Mouse (Mus musculus): ENCODE results near the gene Sult4a1. TPM values are rescaled to one million over a fixed set of nuclear protein-coding genes. Genes with fewer than 3 reads are reported as not detected.

Sult4a1 gene
- polyA plus RNA-seq, 1 experiment: 363 TPM

- DNase-seq: no peak
- Histone ChIP-seq H3K27me3 (ENCODE audit: control insufficient read depth, insufficient read depth, low read length) (no peaks in the 10 kb centered on the region), H3K4me1 (ENCODE audit: control insufficient read depth, insufficient read depth, low read length) (peaks cover 36% of the 10 kb centered on the region), H3K4me3 (replicated peaks; ENCODE audit: insufficient read depth, low read depth, low read length) (no peak overlapping the region), H3K27ac (ENCODE audit: insufficient read depth, low read length) (no peak overlapping the region)
- WGBS: 35% methylated on average over 7 of the region's 7 CpGs
- TF ChIP-seq POLR2A (IDR thresholded peaks at IDR 0.05; ENCODE audit: borderline replicate concordance, insufficient read depth, low read length) (no peak), CTCF (IDR thresholded peaks at IDR 0.05; ENCODE audit: borderline replicate concordance, insufficient read depth, low read depth, low read length) (no peak)
These were observed 10.6 kb downstream of the Sult4a1 start for GRCm38 (mm10) chr15:84094921-84095320.

GRCm38 (mm10) chr15:84086775-84087174 is 18.8 kb downstream of the Sult4a1 start:
- no peak for DNase-seq
- WGBS: 65% methylated on average over 9 of the region's 9 CpGs
- peaks cover 8% of the 10 kb centered on the region for H3K4me1 ChIP-seq (ENCODE audit: control insufficient read depth, insufficient read depth, low read length)
- no peak overlapping the region for H3K4me3 ChIP-seq (replicated peaks; ENCODE audit: insufficient read depth, low read depth, low read length)
- no peaks in the 10 kb centered on the region for H3K27me3 ChIP-seq (ENCODE audit: control insufficient read depth, insufficient read depth, low read length)
- no peak overlapping the region for H3K27ac ChIP-seq (ENCODE audit: insufficient read depth, low read length)
- TF ChIP-seq CTCF (IDR thresholded peaks at IDR 0.05; ENCODE audit: borderline replicate concordance, insufficient read depth, low read depth, low read length) (no peak), POLR2A (IDR thresholded peaks at IDR 0.05; ENCODE audit: borderline replicate concordance, insufficient read depth, low read length) (no peak)

- Histone ChIP-seq H3K27ac (ENCODE audit: insufficient read depth, low read length) (no peak overlapping the region), H3K4me1 (ENCODE audit: control insufficient read depth, insufficient read depth, low read length) (peaks cover 8% of the 10 kb centered on the region), H3K27me3 (ENCODE audit: control insufficient read depth, insufficient read depth, low read length) (no peaks in the 10 kb centered on the region), H3K4me3 (replicated peaks; ENCODE audit: insufficient read depth, low read depth, low read length) (no peak overlapping the region)
- WGBS: 42% methylated on average over 12 of the region's 12 CpGs
- DNase-seq: peak in 1 of 2 experiments; percentile 31
- TF ChIP-seq POLR2A (IDR thresholded peaks at IDR 0.05; ENCODE audit: borderline replicate concordance, insufficient read depth, low read length) (no peak), CTCF (IDR thresholded peaks at IDR 0.05; ENCODE audit: borderline replicate concordance, insufficient read depth, low read depth, low read length) (no peak)
These were observed 19.2 kb downstream of the Sult4a1 start for GRCm38 (mm10) chr15:84086364-84086763.

DNA sequence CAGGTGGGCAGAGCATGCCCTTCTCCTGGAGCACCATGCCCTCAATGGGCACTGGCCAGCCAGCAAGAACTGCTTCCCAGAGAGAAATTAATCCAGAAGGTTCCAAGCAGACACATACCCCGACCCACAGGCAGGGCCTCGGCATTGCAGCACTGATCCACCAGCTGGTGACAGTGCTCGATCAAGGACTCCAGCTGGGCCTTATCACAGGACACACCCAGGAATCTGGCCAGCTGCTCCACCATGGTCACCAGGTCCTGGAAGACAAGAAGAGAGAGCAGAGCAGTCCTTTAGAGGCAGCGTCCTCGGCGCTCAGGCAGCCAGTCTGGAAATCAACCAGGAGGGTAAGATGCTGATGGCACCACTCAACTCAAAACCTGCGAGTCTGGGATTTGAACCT is 25.5 kb downstream of the Sult4a1 start:
- H3K27ac ChIP-seq (ENCODE audit: insufficient read depth, low read length): no peak overlapping the region
- no peak overlapping the region for H3K4me3 ChIP-seq (replicated peaks; ENCODE audit: insufficient read depth, low read depth, low read length)
- 45% methylated on average over 7 of the region's 7 CpGs for WGBS
- no peak for TF ChIP-seq POLR2A (IDR thresholded peaks at IDR 0.05; ENCODE audit: borderline replicate concordance, insufficient read depth, low read length)
- TF ChIP-seq CTCF (IDR thresholded peaks at IDR 0.05; ENCODE audit: borderline replicate concordance, insufficient read depth, low read depth, low read length): no peak
- DNase-seq: no peak
- H3K27me3 ChIP-seq (ENCODE audit: control insufficient read depth, insufficient read depth, low read length): no peaks in the 10 kb centered on the region
- H3K4me1 ChIP-seq (ENCODE audit: control insufficient read depth, insufficient read depth, low read length): no peaks in the 10 kb centered on the region; the same call in 1 of the 2 replicates

GRCm38 (mm10) chr15:84079519-84079918 is 26.0 kb downstream of the Sult4a1 start:
- 87% methylated on average over 2 of the region's 2 CpGs for WGBS
- no peak for TF ChIP-seq POLR2A (IDR thresholded peaks at IDR 0.05; ENCODE audit: borderline replicate concordance, insufficient read depth, low read length)
- TF ChIP-seq CTCF (IDR thresholded peaks at IDR 0.05; ENCODE audit: borderline replicate concordance, insufficient read depth, low read depth, low read length): no peak
- H3K27ac ChIP-seq (ENCODE audit: insufficient read depth, low read length): no peak overlapping the region
- H3K4me3 ChIP-seq (replicated peaks; ENCODE audit: insufficient read depth, low read depth, low read length): no peak overlapping the region
- no peaks in the 10 kb centered on the region; the same call in 1 of the 2 replicates for H3K4me1 ChIP-seq (ENCODE audit: control insufficient read depth, insufficient read depth, low read length)
- no peak for DNase-seq
- no peaks in the 10 kb centered on the region for H3K27me3 ChIP-seq (ENCODE audit: control insufficient read depth, insufficient read depth, low read length)

DNA sequence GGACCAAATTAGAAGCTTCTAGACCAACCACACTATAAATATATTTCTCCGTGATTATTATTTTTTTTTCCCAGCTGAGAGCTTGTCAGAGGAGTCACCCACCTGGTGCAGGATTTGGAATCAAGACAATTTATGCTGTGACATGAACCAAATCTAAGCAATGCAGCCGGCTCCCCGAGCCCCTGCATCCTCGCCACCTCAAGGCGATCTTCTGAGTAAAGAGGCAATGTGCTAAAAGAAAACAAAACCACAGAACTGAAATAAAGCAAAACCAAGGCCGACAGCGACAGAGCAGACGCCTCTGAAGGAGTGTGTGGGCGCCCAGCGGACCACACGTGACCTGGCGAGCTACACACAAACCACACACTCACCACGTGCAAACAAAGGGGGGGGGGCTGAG is 26.9 kb downstream of the Sult4a1 start:
- TF ChIP-seq POLR2A (IDR thresholded peaks at IDR 0.05; ENCODE audit: borderline replicate concordance, insufficient read depth, low read length): no peak
- TF ChIP-seq CTCF (IDR thresholded peaks at IDR 0.05; ENCODE audit: borderline replicate concordance, insufficient read depth, low read depth, low read length): no peak
- Histone ChIP-seq H3K4me3 (replicated peaks; ENCODE audit: insufficient read depth, low read depth, low read length) (no peak overlapping the region), H3K27me3 (ENCODE audit: control insufficient read depth, insufficient read depth, low read length) (no peaks in the 10 kb centered on the region), H3K27ac (ENCODE audit: insufficient read depth, low read length) (no peak overlapping the region), H3K4me1 (ENCODE audit: control insufficient read depth, insufficient read depth, low read length) (no peaks in the 10 kb centered on the region; the same call in 1 of the 2 replicates)
- no peak for DNase-seq
- WGBS: 48% methylated on average over 13 of the region's 13 CpGs

DNA sequence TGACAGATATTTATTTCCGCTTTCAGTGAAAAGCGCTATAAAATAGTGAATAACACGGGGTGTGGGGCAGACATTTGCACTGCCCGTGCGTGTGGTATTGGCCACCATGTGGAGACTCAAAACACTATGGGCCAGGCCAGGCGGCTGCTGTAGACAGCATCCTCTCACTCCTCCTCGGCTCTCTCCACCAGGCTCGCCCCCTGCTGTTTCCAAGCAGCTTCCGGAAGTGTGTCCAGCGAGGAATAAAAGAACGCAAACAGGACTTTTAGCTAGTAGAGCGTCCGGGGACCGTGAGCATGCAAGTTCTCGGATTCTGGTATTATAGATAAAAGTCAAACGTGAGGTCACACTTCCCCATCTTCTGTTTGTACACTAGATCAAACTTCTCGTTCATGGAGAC is 28.4 kb downstream of the Sult4a1 start:
- H3K27ac ChIP-seq (ENCODE audit: insufficient read depth, low read length): no peak overlapping the region
- TF ChIP-seq CTCF (IDR thresholded peaks at IDR 0.05; ENCODE audit: borderline replicate concordance, insufficient read depth, low read depth, low read length): no peak
- no peak for TF ChIP-seq POLR2A (IDR thresholded peaks at IDR 0.05; ENCODE audit: borderline replicate concordance, insufficient read depth, low read length)
- 72% methylated on average over 17 of the region's 17 CpGs for WGBS
- DNase-seq: no peak
- no peak overlapping the region for H3K4me3 ChIP-seq (replicated peaks; ENCODE audit: insufficient read depth, low read depth, low read length)
- no peaks in the 10 kb centered on the region; the same call in 1 of the 2 replicates for H3K4me1 ChIP-seq (ENCODE audit: control insufficient read depth, insufficient read depth, low read length)
- H3K27me3 ChIP-seq (ENCODE audit: control insufficient read depth, insufficient read depth, low read length): no peaks in the 10 kb centered on the region

DNA sequence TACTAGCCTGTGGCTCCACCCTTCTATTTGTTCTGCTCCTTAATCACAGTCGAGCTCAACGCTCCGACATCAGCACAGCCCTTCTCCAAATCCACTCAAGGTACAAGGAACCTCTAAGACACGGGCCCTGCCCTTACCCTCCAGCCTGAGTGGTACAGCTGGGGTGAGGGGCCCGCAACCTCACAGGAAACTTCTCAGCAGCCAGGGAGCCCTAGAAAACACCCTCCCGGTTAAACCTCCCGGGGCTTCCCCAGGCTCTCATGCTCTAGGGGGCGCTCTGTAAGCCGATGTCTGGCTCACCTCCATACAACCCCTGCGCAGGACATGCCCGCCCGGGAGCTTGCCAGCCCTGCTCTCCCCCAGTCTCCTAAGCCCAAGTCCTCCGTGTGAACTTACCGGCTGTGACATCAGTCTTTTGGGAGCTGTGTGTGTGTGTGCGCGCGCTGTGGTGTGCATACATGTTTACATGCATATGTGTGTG is 30.8 kb downstream of the Sult4a1 start:
- TF ChIP-seq POLR2A (IDR thresholded peaks at IDR 0.05; ENCODE audit: borderline replicate concordance, insufficient read depth, low read length) (no peak), CTCF (IDR thresholded peaks at IDR 0.05; ENCODE audit: borderline replicate concordance, insufficient read depth, low read depth, low read length) (no peak)
- 17% methylated on average over 17 of the region's 17 CpGs for WGBS
- H3K27me3 ChIP-seq (ENCODE audit: control insufficient read depth, insufficient read depth, low read length): no peaks in the 10 kb centered on the region
- H3K27ac ChIP-seq (ENCODE audit: insufficient read depth, low read length): no peak overlapping the region
- H3K4me3 ChIP-seq (replicated peaks; ENCODE audit: insufficient read depth, low read depth, low read length): no peak overlapping the region
- DNase-seq: peak in 1 of 2 experiments; percentile 53
- no peaks in the 10 kb centered on the region; the same call in 1 of the 2 replicates for H3K4me1 ChIP-seq (ENCODE audit: control insufficient read depth, insufficient read depth, low read length)

Data from cerebellum, adult 2 months (tissue).